In genomic region chr4:149876761-149877160, GRCm38 (mm10) we compare ENCODE assay signal across 11 mouse cellular contexts.
DNase-seq lines count a peak whose midpoint lies in the region; ATAC-seq and TF ChIP-seq lines count a peak whose summit lies in the region.
"Had no signal": no experiment of that assay in that cellular context is flagged by ENCODE, and none has a peak within 500 bp of the region (broad histone marks: within the 10 kb centered on the region; RNA-seq: fewer than 3 reads in every experiment).

No protein-coding gene starts in this region.

- no peak overlapping the region for H3K4me2 ChIP-seq in liver, embryonic 11.5 days
- no peak overlapping the region for H3K4me2 ChIP-seq in liver, embryonic 12.5 days
- H3K4me2 ChIP-seq in neural tube, embryonic 15.5 days: no peak overlapping the region
- H3K4me2 ChIP-seq: heart, embryonic 15.5 days; midbrain, embryonic 12.5 days had no signal

- WGBS in liver, embryonic 11.5 days: 64% methylated on average over 6 of the region's 6 CpGs
- WGBS in liver, embryonic 12.5 days (ENCODE audit: insufficient replicate concordance): 67% methylated on average over 6 of the region's 6 CpGs
- WGBS in heart, adult 2 months: 56% methylated on average over 6 of the region's 6 CpGs
- 38% methylated on average over 6 of the region's 6 CpGs for WGBS in neural tube, embryonic 15.5 days

- intact Hi-C loops in heart, adult 2 months (cut with DNase I): no loop called here

- H3K36me3 ChIP-seq in liver, embryonic 11.5 days (ENCODE audit: control insufficient read depth, insufficient read depth, low read length): no peaks in the 10 kb centered on the region
- no peaks in the 10 kb centered on the region for H3K36me3 ChIP-seq in liver, embryonic 12.5 days
- H3K36me3 ChIP-seq in heart, adult 2 months (ENCODE audit: control insufficient read depth, insufficient read depth, low read length): no peaks in the 10 kb centered on the region
- no peaks in the 10 kb centered on the region for H3K36me3 ChIP-seq in neural tube, embryonic 15.5 days
- H3K36me3 ChIP-seq: heart, embryonic 15.5 days; midbrain, embryonic 12.5 days had no signal

- TF ChIP-seq POLR2A in heart, adult 2 months (IDR thresholded peaks at IDR 0.05; ENCODE audit: insufficient read depth, low read depth, low read length): no peak

- ATAC-seq in liver, embryonic 11.5 days (replicated peaks; ENCODE audit: low FRiP score): 0 out of 2 replicates have a peak, but pooled peaks have one; percentile 31
- ATAC-seq in liver, embryonic 12.5 days: no peak
- ATAC-seq in neural tube, embryonic 15.5 days (ENCODE audit: low FRiP score): no peak

- peaks cover 10% of the 10 kb centered on the region for H3K27me3 ChIP-seq in liver, embryonic 11.5 days (replicated peaks; ENCODE audit: control insufficient read depth, insufficient read depth, low read length)
- H3K27me3 ChIP-seq in liver, embryonic 12.5 days (replicated peaks): peaks cover 60% of the 10 kb centered on the region
- H3K27me3 ChIP-seq in heart, adult 2 months (ENCODE audit: control insufficient read depth, insufficient read depth, low read length): no peaks in the 10 kb centered on the region
- H3K27me3 ChIP-seq in neural tube, embryonic 15.5 days (replicated peaks): no peaks in the 10 kb centered on the region
- H3K27me3 ChIP-seq: midbrain, embryonic 12.5 days had no signal

- H3K9me3 ChIP-seq in liver, embryonic 11.5 days (ENCODE audit: control insufficient read depth, low read length): no peaks in the 10 kb centered on the region
- no peaks in the 10 kb centered on the region for H3K9me3 ChIP-seq in liver, embryonic 12.5 days (replicated peaks)
- H3K9me3 ChIP-seq in neural tube, embryonic 15.5 days (replicated peaks): no peaks in the 10 kb centered on the region
- H3K9me3 ChIP-seq: heart, embryonic 15.5 days; midbrain, embryonic 12.5 days had no signal

- no peaks in the 10 kb centered on the region; the same call in 1 of the 2 replicates for H3K4me1 ChIP-seq in liver, embryonic 11.5 days (replicated peaks; ENCODE audit: control insufficient read depth, insufficient read depth, low read length)
- no peaks in the 10 kb centered on the region for H3K4me1 ChIP-seq in liver, embryonic 12.5 days
- peaks cover 16% of the 10 kb centered on the region for H3K4me1 ChIP-seq in heart, adult 2 months (ENCODE audit: control insufficient read depth, insufficient read depth, low read length)
- H3K4me1 ChIP-seq in neural tube, embryonic 15.5 days: peaks cover 41% of the 10 kb centered on the region

- no peak overlapping the region for H3K4me3 ChIP-seq in liver, embryonic 11.5 days (ENCODE audit: low read depth, low read length)
- no peak overlapping the region for H3K4me3 ChIP-seq in liver, embryonic 12.5 days
- no peak overlapping the region for H3K4me3 ChIP-seq in heart, adult 2 months
- H3K4me3 ChIP-seq in neural tube, embryonic 15.5 days (replicated peaks): no peak overlapping the region
- H3K4me3 ChIP-seq: heart, embryonic 15.5 days; midbrain, embryonic 12.5 days had no signal

- TF ChIP-seq EP300 in heart, adult 2 months (IDR thresholded peaks at IDR 0.05; ENCODE audit: insufficient read depth, low read depth, low read length): no peak

- no peak for TF ChIP-seq CTCF in heart, adult 2 months (IDR thresholded peaks at IDR 0.05)

- DNase-seq in liver, embryonic 11.5 days (ENCODE audit: low spot score): no peak
- DNase-seq in heart, adult 2 months: peak; percentile 71 to 75
- DNase-seq in kidney, postnatal 25 days: peak; percentile 52 to 59
- no peak for DNase-seq in spleen, adult 12 weeks (ENCODE audit: low spot score)
- no peak for DNase-seq in layer of hippocampus, postnatal 25 days (ENCODE audit: extremely low spot score in 1 of 2, low spot score in 1 of 2)
- no peak for DNase-seq in layer of hippocampus, postnatal 14 days (ENCODE audit: low spot score in 2 of 2)
- DNase-seq: thymus, adult 18-20 months had no signal

- no peak overlapping the region for H3K27ac ChIP-seq in liver, embryonic 11.5 days (ENCODE audit: low read depth, low read length)
- no peak overlapping the region for H3K27ac ChIP-seq in liver, embryonic 12.5 days
- no peak overlapping the region for H3K27ac ChIP-seq in heart, adult 2 months
- peak overlapping the region; percentile 56 for H3K27ac ChIP-seq in neural tube, embryonic 15.5 days (replicated peaks)
- H3K27ac ChIP-seq: heart, embryonic 15.5 days; midbrain, embryonic 12.5 days had no signal

- no peak overlapping the region for H3K9ac ChIP-seq in liver, embryonic 11.5 days (ENCODE audit: low read depth, low read length)
- no peak overlapping the region for H3K9ac ChIP-seq in liver, embryonic 12.5 days
- no peak overlapping the region for H3K9ac ChIP-seq in heart, adult 2 months (ENCODE audit: low read depth, low read length)
- no peak overlapping the region for H3K9ac ChIP-seq in neural tube, embryonic 15.5 days (replicated peaks)
- H3K9ac ChIP-seq: heart, embryonic 15.5 days; midbrain, embryonic 12.5 days had no signal

- no peaks in the 10 kb centered on the region for H3K79me2 ChIP-seq in heart, adult 2 months (replicated peaks; ENCODE audit: control insufficient read depth, insufficient read depth, low read length)

Comparison
In these comparisons a context has a peak if more than half of its experiments do, and no peak if none do; other contexts are left out.
1. DNase-seq: peak in heart, adult 2 months (2 of 2) and kidney, postnatal 25 days (2 of 2); none in liver, embryonic 11.5 days (single experiment), spleen, adult 12 weeks (single experiment), layer of hippocampus, postnatal 25 days (0 of 2) and layer of hippocampus, postnatal 14 days (0 of 2).